Comparison of ENCODE assay signal across 7 mouse cellular contexts in the genomic region with DNA sequence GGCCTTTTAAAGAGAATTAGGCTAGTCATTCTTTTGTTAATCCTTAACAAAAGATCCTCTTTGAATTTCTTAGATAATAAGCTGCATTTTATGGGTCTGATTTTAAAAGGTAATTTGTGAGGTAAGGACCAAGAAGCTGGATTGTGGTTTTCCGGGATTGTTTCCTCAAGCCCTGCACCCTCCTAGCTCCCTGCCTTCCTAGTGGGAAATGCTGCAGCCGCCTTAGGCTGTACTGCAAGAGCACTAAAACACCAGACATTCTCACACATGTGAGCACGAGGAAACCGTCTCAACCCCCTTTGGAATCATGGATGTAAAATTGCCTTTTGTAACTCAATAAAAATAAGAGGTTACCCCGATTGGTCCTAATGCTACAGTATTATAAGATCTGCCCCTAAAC. TPM values are rescaled to one million over a fixed set of nuclear protein-coding genes. Genes with fewer than 3 reads are reported as not detected.
DNase-seq lines count a peak whose midpoint lies in the region; ATAC-seq and TF ChIP-seq lines count a peak whose summit lies in the region.

No protein-coding gene starts in this region.

- H3K9ac ChIP-seq in heart, embryonic 12.5 days, result no peak overlapping the region
- no peak overlapping the region for H3K9ac ChIP-seq in kidney, postnatal 0 days (ENCODE audit: low read depth, low read length)

- WGBS in heart, embryonic 12.5 days, result 24% methylated on average over 5 of the region's 5 CpGs
- 17% methylated on average over 5 of the region's 5 CpGs for WGBS in kidney, postnatal 0 days

- no peak overlapping the region for H3K4me3 ChIP-seq in heart, embryonic 12.5 days
- 0 out of 2 replicates have a peak overlapping the region, but pooled peaks have one; percentile 95 for H3K4me3 ChIP-seq in kidney, postnatal 0 days (replicated peaks; ENCODE audit: low read depth, low read length)
- peak overlapping the region; percentile 71 for H3K4me3 ChIP-seq in myocyte

- peak; percentile 52 for DNase-seq in 3T3-L1 (ENCODE audit: low read depth, low spot score)
- DNase-seq in 416B (ENCODE audit: low read depth), result peak; percentile 20
- DNase-seq in cerebellum, postnatal 14 days, result peak; percentile 44 to 62
- peak; percentile 67 for DNase-seq in kidney, postnatal 0 days (ENCODE audit: low spot score)
- no peak for DNase-seq in natural killer cell, adult 2 months (ENCODE audit: low spot score in 2 of 2)

- H3K4me2 ChIP-seq in heart, embryonic 12.5 days, result peak overlapping the region; percentile 48
- peak overlapping the region; percentile 69 for H3K4me2 ChIP-seq in kidney, postnatal 0 days (ENCODE audit: low read length)
- H3K4me2 ChIP-seq in myocyte (ENCODE audit: low read depth), result peak overlapping the region; percentile 66

- H3K4me1 ChIP-seq in heart, embryonic 12.5 days (replicated peaks), result peaks cover 7% of the 10 kb centered on the region
- H3K4me1 ChIP-seq in kidney, postnatal 0 days (replicated peaks; ENCODE audit: insufficient read depth, low read length), result 0 out of 2 replicates have a peak, but pooled peaks cover 3% of the 10 kb centered on the region

- TF ChIP-seq POLR2A in myocyte (IDR thresholded peaks at IDR 0.05; ENCODE audit: insufficient read length, low read depth), result no peak

- 0 out of 2 replicates have a peak overlapping the region, but pooled peaks have one; percentile 47 for H3K27ac ChIP-seq in heart, embryonic 12.5 days (ENCODE audit: poor library complexity, severe bottlenecking)
- H3K27ac ChIP-seq in kidney, postnatal 0 days, result no peak overlapping the region

- no peaks in the 10 kb centered on the region for H3K36me3 ChIP-seq in heart, embryonic 12.5 days
- H3K36me3 ChIP-seq in kidney, postnatal 0 days (ENCODE audit: insufficient read depth, low read length), result no peaks in the 10 kb centered on the region
- H3K36me3 ChIP-seq in myocyte (ENCODE audit: control insufficient read depth, insufficient read depth), result no peaks in the 10 kb centered on the region

- no peaks in the 10 kb centered on the region for H3K27me3 ChIP-seq in heart, embryonic 12.5 days (replicated peaks)
- no peaks in the 10 kb centered on the region for H3K27me3 ChIP-seq in kidney, postnatal 0 days (ENCODE audit: insufficient read depth, low read length)
- H3K27me3 ChIP-seq in myocyte (ENCODE audit: control insufficient read depth, insufficient read depth, insufficient read length), result no peaks in the 10 kb centered on the region

- TF ChIP-seq CTCF in kidney, postnatal 0 days (IDR thresholded peaks at IDR 0.05; ENCODE audit: low read depth), result no peak

- no peak for ATAC-seq in heart, embryonic 12.5 days (ENCODE audit: insufficient number of reproducible peaks, low FRiP score)
- no peak for ATAC-seq in kidney, postnatal 0 days (replicated peaks; ENCODE audit: low FRiP score, low read depth)

- H3ac ChIP-seq in myocyte (ENCODE audit: control insufficient read depth, insufficient read length), result no peak overlapping the region

- no peaks in the 10 kb centered on the region for H3K9me3 ChIP-seq in heart, embryonic 12.5 days (replicated peaks)
- H3K9me3 ChIP-seq in kidney, postnatal 0 days (replicated peaks; ENCODE audit: low read length), result no peaks in the 10 kb centered on the region

- peaks cover 21% of the 10 kb centered on the region for H3K79me2 ChIP-seq in myocyte (ENCODE audit: control insufficient read depth, insufficient read depth)

TF ChIP-seq in myocyte, 11 proteins besides CTCF, POLR2A, EP300 and RAD21:
- no peak for TF ChIP-seq E2F4 (IDR thresholded peaks at IDR 0.05; ENCODE audit: insufficient read depth)
- no peak for TF ChIP-seq USF1 (IDR thresholded peaks at IDR 0.05; ENCODE audit: low read depth)
- TF ChIP-seq POLR2AphosphoS2 (IDR thresholded peaks at IDR 0.05; ENCODE audit: insufficient read length, low read depth), result no peak
- no peak for TF ChIP-seq SRF (IDR thresholded peaks at IDR 0.05; ENCODE audit: control insufficient read depth, insufficient read length, low read depth)
- TF ChIP-seq REST (IDR thresholded peaks at IDR 0.05; ENCODE audit: insufficient read depth, insufficient read length), result no peak
- TF ChIP-seq TCF12 (IDR thresholded peaks at IDR 0.05; ENCODE audit: insufficient read depth, poor library complexity, severe bottlenecking), result no peak
- no peak for TF ChIP-seq MYOG (IDR thresholded peaks at IDR 0.05; ENCODE audit: control insufficient read depth in 1 of 3, insufficient read depth in 1 of 3, insufficient read length in 2 of 3, low read depth in 2 of 3)
- TF ChIP-seq CEBPB (IDR thresholded peaks at IDR 0.05; ENCODE audit: insufficient read depth, poor library complexity, severe bottlenecking), result no peak
- TF ChIP-seq MYOD1 (IDR thresholded peaks at IDR 0.05; ENCODE audit: control insufficient read depth in 1 of 3, insufficient read length in 2 of 3, low read depth in 2 of 3), result no peak
- no peak for TF ChIP-seq MAX (IDR thresholded peaks at IDR 0.05; ENCODE audit: low read depth)
- no peak for TF ChIP-seq TCF3 (IDR thresholded peaks at IDR 0.05; ENCODE audit: insufficient read length, low read depth)

RNA-seq across cellular contexts. Expression of a gene that starts 1.6 kb away (rescaled TPM):
- 58.4 and 60.8 TPM in 2 replicates for polyA plus RNA-seq in heart, embryonic 12.5 days (2016; fragmentation: Nextera tagmentation; extraction: Ambion mirVana)
- polyA plus RNA-seq in kidney, postnatal 0 days (2015; fragmentation: Nextera tagmentation; extraction: Ambion mirVana), result 49.6 and 54.4 TPM in 2 replicates
- polyA plus RNA-seq in myocyte (2012; fragmentation: generic; extraction: Trizol), result 2.2 TPM

Comparison
In these comparisons a context has a peak if more than half of its experiments do, and no peak if none do; other contexts are left out.
1. DNase-seq: peak in 3T3-L1 (single experiment), 416B (single experiment), cerebellum, postnatal 14 days (2 of 2) and kidney, postnatal 0 days (single experiment); none in natural killer cell, adult 2 months (0 of 2).
2. RNA of a gene that starts 1.6 kb away (polyA plus RNA-seq): 58.4 to 60.8 TPM in heart, embryonic 12.5 days and 49.6 to 54.4 TPM in kidney, postnatal 0 days; 2.2 TPM in myocyte (single experiment); every median in the first group is over 10 times any median in the second.
3. Peak in every context shown above with its lines, with median percentiles within 50 percentile points of each other: H3K4me2 ChIP-seq.